In genomic region chr3:122470326-122471016, GRCm38 (mm10) we compare ENCODE assay signal across 26 mouse cellular contexts.
DNase-seq lines count a peak whose midpoint lies in the region; ATAC-seq and TF ChIP-seq lines count a peak whose summit lies in the region.
"Had no signal": no experiment of that assay in that cellular context is flagged by ENCODE, and none has a peak within 500 bp of the region (broad histone marks: within the 10 kb centered on the region; RNA-seq: fewer than 3 reads in every experiment).

No protein-coding gene starts in this region.

- no peak overlapping the region for H3K27ac ChIP-seq in kidney, embryonic 14.5 days (ENCODE audit: low read depth, low read length)
- 0 out of 2 replicates have a peak overlapping the region, but pooled peaks have one; percentile 40 for H3K27ac ChIP-seq in cortical plate, adult 2 months (ENCODE audit: insufficient read depth, low read length)
- peak overlapping the region; percentile 89 for H3K27ac ChIP-seq in intestine, postnatal 0 days (ENCODE audit: low read depth, low read length)
- H3K27ac ChIP-seq in stomach, embryonic 16.5 days (ENCODE audit: low read length), result peak overlapping the region; percentile 60
- H3K27ac ChIP-seq: embryonic facial prominence, embryonic 13.5 days; forebrain, embryonic 10.5 days; forebrain, embryonic 15.5 days; heart, adult 2 months; hindbrain, embryonic 15.5 days; kidney, postnatal 0 days; midbrain, embryonic 13.5 days had no signal

- TF ChIP-seq CTCF in cortical plate, adult 2 months (IDR thresholded peaks at IDR 0.05; ENCODE audit: extremely low read depth, insufficient read depth, low read length), result no peak
- TF ChIP-seq CTCF in intestine, postnatal 0 days (IDR thresholded peaks at IDR 0.05; ENCODE audit: low read depth), result no peak

- H3K27me3 ChIP-seq in kidney, embryonic 14.5 days (ENCODE audit: control insufficient read depth, insufficient read depth, low read length), result no peaks in the 10 kb centered on the region
- no peaks in the 10 kb centered on the region for H3K27me3 ChIP-seq in intestine, postnatal 0 days (replicated peaks; ENCODE audit: control insufficient read depth, insufficient read depth, low read length)
- no peaks in the 10 kb centered on the region for H3K27me3 ChIP-seq in stomach, embryonic 16.5 days (ENCODE audit: control insufficient read depth, insufficient read depth, low read length)
- H3K27me3 ChIP-seq: embryonic facial prominence, embryonic 13.5 days; forebrain, embryonic 15.5 days; hindbrain, embryonic 15.5 days; limb, embryonic 12.5 days; lung, embryonic 15.5 days; midbrain, embryonic 13.5 days had no signal

- no peak overlapping the region for H3K4me2 ChIP-seq in kidney, embryonic 14.5 days (replicated peaks; ENCODE audit: low read depth, low read length)
- H3K4me2 ChIP-seq in intestine, postnatal 0 days (replicated peaks; ENCODE audit: low read depth), result peak overlapping the region; percentile 39
- no peak overlapping the region for H3K4me2 ChIP-seq in stomach, embryonic 16.5 days (ENCODE audit: low read depth, low read length)
- H3K4me2 ChIP-seq: embryonic facial prominence, embryonic 13.5 days; forebrain, embryonic 15.5 days; heart, embryonic 12.5 days; hindbrain, embryonic 15.5 days; limb, embryonic 12.5 days; liver, embryonic 11.5 days; lung, embryonic 15.5 days; midbrain, embryonic 13.5 days had no signal

- ATAC-seq in kidney, embryonic 14.5 days (ENCODE audit: low FRiP score, low TSS enrichment), result 0 out of 2 replicates have a peak, but pooled peaks have one; percentile 5
- peak; percentile 76 for ATAC-seq in intestine, postnatal 0 days
- peak; percentile 63; the same call in 1 of the 2 replicates for ATAC-seq in stomach, embryonic 16.5 days (ENCODE audit: insufficient read depth, low FRiP score)
- ATAC-seq: forebrain, embryonic 15.5 days; inflammation-experienced regulatory T-cells, adult 6 months; midbrain, embryonic 13.5 days had no signal

- H3K9me3 ChIP-seq in kidney, embryonic 14.5 days (ENCODE audit: control insufficient read depth, low read length), result no peaks in the 10 kb centered on the region
- no peaks in the 10 kb centered on the region for H3K9me3 ChIP-seq in intestine, postnatal 0 days (ENCODE audit: control insufficient read depth)
- no peaks in the 10 kb centered on the region for H3K9me3 ChIP-seq in stomach, embryonic 16.5 days (replicated peaks; ENCODE audit: control insufficient read depth, low read length)
- H3K9me3 ChIP-seq: embryonic facial prominence, embryonic 13.5 days; forebrain, embryonic 10.5 days; forebrain, embryonic 15.5 days; G1E; heart, embryonic 12.5 days; hindbrain, embryonic 15.5 days; limb, embryonic 12.5 days; lung, embryonic 15.5 days; megakaryocyte, embryonic 14.5 days; midbrain, embryonic 13.5 days had no signal

- no peaks in the 10 kb centered on the region for H3K36me3 ChIP-seq in kidney, embryonic 14.5 days (ENCODE audit: control insufficient read depth, insufficient read depth, low read length)
- H3K36me3 ChIP-seq in intestine, postnatal 0 days (ENCODE audit: control insufficient read depth, insufficient read depth), result no peaks in the 10 kb centered on the region
- no peaks in the 10 kb centered on the region for H3K36me3 ChIP-seq in stomach, embryonic 16.5 days (ENCODE audit: control insufficient read depth, insufficient read depth, low read length)
- H3K36me3 ChIP-seq: embryonic facial prominence, embryonic 13.5 days; forebrain, embryonic 10.5 days; forebrain, embryonic 15.5 days; G1E; heart, embryonic 12.5 days; hindbrain, embryonic 15.5 days; limb, embryonic 12.5 days; lung, embryonic 15.5 days; midbrain, embryonic 13.5 days had no signal

- no peak for TF ChIP-seq POLR2A in cortical plate, adult 2 months (IDR thresholded peaks at IDR 0.05; ENCODE audit: extremely low read depth, insufficient read depth, low read length)

- H3K4me3 ChIP-seq in kidney, embryonic 14.5 days (ENCODE audit: low read length), result no peak overlapping the region
- no peak overlapping the region for H3K4me3 ChIP-seq in cortical plate, adult 2 months (ENCODE audit: insufficient read depth, low read length)
- peak overlapping the region; percentile 1; the same call in 1 of the 2 replicates for H3K4me3 ChIP-seq in intestine, postnatal 0 days (ENCODE audit: low read depth, low read length)
- H3K4me3 ChIP-seq in stomach, embryonic 16.5 days (replicated peaks; ENCODE audit: low read length), result no peak overlapping the region
- H3K4me3 ChIP-seq: embryonic facial prominence, embryonic 13.5 days; forebrain, embryonic 10.5 days; forebrain, embryonic 15.5 days; heart, adult 2 months; heart, embryonic 12.5 days; hindbrain, embryonic 15.5 days; limb, embryonic 12.5 days; lung, embryonic 15.5 days; megakaryocyte, embryonic 14.5 days; midbrain, embryonic 13.5 days had no signal

- 79% methylated on average over 14 of the region's 14 CpGs for WGBS in kidney, embryonic 14.5 days
- 41% methylated on average over 14 of the region's 14 CpGs for WGBS in intestine, postnatal 0 days
- 65% methylated on average over 14 of the region's 14 CpGs for WGBS in stomach, embryonic 16.5 days

- DNase-seq in kidney, postnatal 10 days, result no peak
- DNase-seq in lung, postnatal 36 days, result no peak
- DNase-seq in retina, embryonic 14.5 days (ENCODE audit: low spot score), result no peak
- DNase-seq: heart, adult 2 months; heart, postnatal 4 days; layer of hippocampus, adult 9-11 months; right cerebral cortex, postnatal 4 days; thymus, adult 18-20 months; thymus, postnatal 36 days had no signal

- H3K9ac ChIP-seq in kidney, embryonic 14.5 days (ENCODE audit: low read depth, low read length), result no peak overlapping the region
- no peak overlapping the region for H3K9ac ChIP-seq in intestine, postnatal 0 days (ENCODE audit: low read depth, low read length)
- no peak overlapping the region for H3K9ac ChIP-seq in stomach, embryonic 16.5 days (ENCODE audit: low read length)
- H3K9ac ChIP-seq: embryonic facial prominence, embryonic 13.5 days; forebrain, embryonic 15.5 days; heart, embryonic 12.5 days; hindbrain, embryonic 15.5 days; limb, embryonic 12.5 days; lung, embryonic 15.5 days; midbrain, embryonic 13.5 days had no signal

- peaks cover 14% of the 10 kb centered on the region for H3K4me1 ChIP-seq in kidney, embryonic 14.5 days (ENCODE audit: control insufficient read depth, insufficient read depth, low read length)
- peaks cover 14% of the 10 kb centered on the region for H3K4me1 ChIP-seq in cortical plate, adult 2 months (ENCODE audit: control insufficient read depth, insufficient read depth, low read length)
- H3K4me1 ChIP-seq in intestine, postnatal 0 days (replicated peaks; ENCODE audit: control insufficient read depth, insufficient read depth, low read length), result peaks cover 25% of the 10 kb centered on the region; the same call in 1 of the 2 replicates
- H3K4me1 ChIP-seq in stomach, embryonic 16.5 days (ENCODE audit: control insufficient read depth, insufficient read depth, low read length), result peaks cover 17% of the 10 kb centered on the region

Comparison
In these comparisons a context has a peak if more than half of its experiments do, and no peak if none do; other contexts are left out.
1. ATAC-seq: peak in every context shown above with its lines; median percentile 76 in intestine, postnatal 0 days; 63 in stomach, embryonic 16.5 days; 5 in kidney, embryonic 14.5 days.